Mouse (Mus musculus) layer of hippocampus, adult 11-12 months (tissue): Measurements from ENCODE around the gene Ankrd7.
"Not testable (repeated sequence)": the region's sequence is repeated elsewhere in the genome, so short reads cannot be mapped to it uniquely, and the experiment has no call there.

ENCODE experiments used
- DNase-seq: peaks from one replicate; pipeline ENCODE4 v3.0.0; 2022; ENCODE audit warnings: low spot score

The Ankrd7 gene

DNA sequence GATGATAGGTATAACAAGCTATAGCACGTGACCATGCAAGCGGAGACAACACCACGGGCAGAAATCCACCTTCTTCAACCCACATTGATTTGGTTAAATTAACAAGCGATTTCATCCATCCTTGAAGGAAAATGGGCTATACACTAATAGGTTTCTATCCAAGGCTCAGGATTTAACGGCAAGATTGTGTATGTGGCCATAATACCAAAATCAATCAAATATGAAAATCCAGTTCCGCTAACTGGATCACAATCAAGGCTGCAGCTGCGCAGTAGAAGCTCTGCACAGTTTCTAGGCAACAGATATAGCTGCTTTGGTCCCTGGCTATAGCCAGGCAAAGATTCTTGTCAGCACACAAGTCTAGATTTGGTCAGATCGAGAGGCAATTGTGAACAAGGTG, at the start of gene Ankrd7:
Ankrd7 (plus strand) TSS at position 301 of the 400 bp plus-strand sequence.
- no peak for DNase-seq

DNA sequence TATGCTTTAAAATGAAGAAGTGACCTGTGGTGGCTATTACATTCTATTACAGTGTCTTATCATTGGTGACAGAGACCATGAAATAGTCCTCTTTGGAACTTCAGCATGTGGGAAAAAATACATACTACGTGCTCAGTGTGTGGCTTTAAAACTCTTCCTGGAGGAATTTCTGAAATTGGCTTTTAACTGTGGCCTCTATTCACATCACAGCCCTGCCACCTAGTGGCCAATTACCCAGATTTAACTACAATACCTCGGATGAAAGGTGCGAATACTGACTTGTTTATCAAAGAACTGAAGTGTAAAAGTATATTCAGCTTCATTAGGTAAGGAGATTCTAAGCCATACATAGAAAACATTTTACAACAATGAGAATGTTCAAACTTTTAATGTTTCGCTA, 46.8 kb upstream of the Ankrd7 start:
- DNase-seq, result peak; percentile 87

DNA sequence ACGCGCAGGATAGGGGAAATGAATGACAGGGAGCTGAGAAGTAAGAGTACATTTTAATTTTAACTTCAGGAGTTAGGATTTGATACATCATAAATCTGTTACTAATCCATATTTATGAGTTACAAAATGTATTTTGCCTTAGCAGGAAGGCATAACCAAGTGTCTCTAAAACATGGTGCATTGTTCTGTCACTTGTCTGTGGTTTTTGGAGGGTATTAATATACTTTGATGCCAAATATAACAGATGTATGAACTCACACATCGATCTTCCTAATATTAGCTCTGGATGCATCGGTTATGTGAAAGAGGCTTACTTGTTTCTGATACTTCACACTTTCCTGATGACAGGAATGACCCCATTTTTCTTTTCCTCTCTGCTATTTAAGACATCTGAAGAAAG, 45.9 kb upstream of the Ankrd7 start:
- DNase-seq, result no peak

DNA sequence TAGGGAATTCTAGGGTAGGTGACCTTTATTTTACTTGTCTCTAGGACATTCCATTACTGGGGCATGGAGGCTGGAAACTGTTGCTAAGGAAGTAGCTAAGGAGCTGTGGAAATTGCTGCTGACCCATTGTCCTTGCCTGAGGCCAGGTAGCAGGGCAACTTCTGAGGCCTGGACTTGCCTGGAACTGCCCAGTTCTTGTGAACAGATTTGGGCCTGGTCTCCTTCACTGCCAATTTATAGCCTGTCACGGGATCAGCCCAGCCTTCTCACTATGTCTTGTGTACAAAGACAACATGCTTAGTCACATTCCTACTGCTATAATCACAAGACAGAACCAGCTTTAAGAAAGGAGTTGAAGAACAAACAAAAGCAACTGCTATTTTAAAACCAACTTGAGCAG, 43.3 kb upstream of the Ankrd7 start:
- DNase-seq, result no peak

DNA sequence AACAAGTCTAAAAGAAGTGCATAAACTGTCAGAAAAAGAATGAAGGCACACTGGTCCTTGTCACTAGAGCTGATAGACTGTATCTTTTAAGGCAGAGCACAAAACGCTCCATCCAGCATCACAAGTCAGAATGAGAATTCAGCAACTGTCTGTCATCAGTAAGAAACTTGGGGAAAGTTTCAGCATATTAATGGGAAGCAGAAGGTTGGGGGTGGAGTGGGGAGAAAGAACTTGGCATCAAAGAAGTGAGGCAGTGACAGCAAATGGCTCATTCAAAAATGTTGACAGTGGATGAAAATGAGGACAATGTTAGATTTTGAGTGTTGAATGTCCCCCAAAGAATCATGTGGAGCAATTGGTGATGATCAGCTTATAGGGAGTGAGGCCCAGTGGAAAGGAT, 33.2 kb upstream of the Ankrd7 start:
- peak; percentile 45 for DNase-seq

DNA sequence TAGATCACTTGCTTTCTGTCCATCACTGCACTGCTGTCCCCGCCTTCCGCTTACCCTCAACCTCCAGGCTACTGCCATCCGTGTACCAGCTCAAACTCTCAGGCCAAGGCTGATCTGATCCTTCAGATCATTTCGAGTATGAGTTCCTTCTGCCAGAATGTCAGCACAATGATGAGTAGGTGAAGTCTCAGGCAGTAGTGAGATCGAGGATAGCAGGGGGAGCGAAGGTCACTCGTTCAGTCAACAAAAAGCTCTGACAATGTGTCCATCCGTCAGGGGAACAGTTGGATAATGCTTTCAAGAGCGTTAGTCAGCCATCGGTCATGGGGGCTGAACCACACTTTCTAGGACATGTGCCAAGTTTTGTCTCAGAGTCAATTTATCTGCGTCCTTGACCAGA, 21.6 kb upstream of the Ankrd7 start:
- DNase-seq, result not testable (repeated sequence)

DNA sequence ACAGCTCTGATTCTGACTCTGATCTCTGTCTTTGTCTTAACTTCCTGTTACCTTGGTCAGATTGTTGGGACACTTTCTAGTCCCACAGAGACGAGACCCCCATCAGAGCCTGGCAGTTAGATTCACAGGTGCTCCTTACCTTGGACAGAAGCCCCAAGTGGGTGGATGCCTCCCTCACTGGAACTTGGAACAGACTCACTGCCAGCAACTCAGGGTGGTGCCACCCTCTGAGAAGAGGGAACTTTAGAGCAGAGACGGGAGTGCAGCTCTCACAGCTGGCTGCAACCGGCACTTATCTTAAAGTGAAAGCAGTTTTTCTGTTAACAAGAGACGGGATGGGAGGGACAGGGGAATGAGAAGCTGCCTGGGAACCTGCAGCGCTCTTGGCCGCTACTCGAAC, 20.5 kb upstream of the Ankrd7 start:
- not testable (repeated sequence) for DNase-seq

DNA sequence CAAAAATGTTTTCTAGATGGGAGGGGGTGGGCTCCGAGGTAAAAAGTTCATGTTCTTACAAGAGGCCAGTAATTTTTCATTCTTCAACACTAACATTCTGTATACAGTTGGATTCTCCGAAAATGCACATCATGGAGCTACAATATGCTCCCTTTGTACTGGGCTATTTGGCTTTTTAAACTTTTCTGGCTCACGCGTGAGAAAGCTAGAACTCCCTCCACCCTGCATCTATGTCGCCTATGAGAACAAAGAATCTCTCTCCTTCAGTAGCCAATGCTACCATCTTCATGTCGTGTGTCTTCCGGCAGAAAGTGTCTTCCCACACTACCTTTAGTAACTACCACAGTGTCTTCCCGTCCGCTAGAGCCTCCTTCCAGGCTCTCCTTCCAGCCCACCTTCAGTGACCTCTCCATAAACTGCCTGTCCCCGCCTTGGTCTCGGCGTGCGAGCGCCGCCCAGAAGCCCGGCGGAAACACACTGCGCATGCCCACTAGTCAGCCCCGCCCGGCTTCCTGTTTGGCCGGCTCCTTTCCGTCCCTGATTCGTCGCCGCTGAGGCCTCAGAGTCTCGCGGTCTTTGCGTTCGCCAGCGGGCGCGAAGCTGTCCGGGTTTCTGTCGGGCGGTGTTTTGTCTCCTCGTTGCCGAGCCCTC, 17.9 kb upstream of the Ankrd7 start, which contains the start of gene Lsm8:
Lsm8 (plus strand) TSS at position 529 of the 651 bp plus-strand sequence.
- DNase-seq, result peak; percentile 96

DNA sequence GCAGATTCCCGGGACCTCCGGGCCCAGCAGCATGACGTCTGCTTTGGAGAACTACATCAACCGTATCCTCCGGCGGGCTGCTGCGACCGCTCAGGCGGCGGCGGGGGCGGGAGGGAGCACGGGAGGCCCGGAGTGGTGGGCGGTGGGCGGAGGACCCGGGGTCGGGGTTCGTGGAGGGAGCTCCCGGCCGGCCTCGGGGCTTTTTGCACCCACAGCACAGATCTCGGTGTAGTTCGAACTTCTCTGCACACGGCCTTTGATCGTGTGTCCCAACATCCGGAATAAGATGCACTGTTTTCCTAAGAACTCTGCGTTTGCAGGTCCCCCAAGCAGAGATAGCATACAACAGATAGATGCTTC, 17.4 kb upstream of the Ankrd7 start:
- DNase-seq, result no peak

DNA sequence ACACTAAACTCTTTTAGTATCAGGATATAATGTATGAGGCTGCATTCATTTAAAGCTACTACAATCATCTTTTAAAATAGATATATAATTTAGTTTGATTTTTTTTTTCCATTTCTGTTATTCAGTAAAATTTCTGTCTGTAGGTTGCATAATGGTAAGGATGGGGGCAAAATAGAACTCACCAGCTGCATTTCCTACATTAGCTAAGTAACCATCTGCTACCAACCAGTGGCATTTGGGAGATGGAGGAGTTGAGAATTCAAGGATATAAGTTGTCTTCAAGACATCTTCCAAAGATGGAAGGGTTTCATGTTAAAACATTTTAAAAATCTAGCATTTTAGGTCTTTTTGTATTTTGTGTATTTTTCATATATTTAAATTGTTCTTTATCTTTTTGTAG, 10.8 kb upstream of the Ankrd7 start:
- no peak for DNase-seq

DNA sequence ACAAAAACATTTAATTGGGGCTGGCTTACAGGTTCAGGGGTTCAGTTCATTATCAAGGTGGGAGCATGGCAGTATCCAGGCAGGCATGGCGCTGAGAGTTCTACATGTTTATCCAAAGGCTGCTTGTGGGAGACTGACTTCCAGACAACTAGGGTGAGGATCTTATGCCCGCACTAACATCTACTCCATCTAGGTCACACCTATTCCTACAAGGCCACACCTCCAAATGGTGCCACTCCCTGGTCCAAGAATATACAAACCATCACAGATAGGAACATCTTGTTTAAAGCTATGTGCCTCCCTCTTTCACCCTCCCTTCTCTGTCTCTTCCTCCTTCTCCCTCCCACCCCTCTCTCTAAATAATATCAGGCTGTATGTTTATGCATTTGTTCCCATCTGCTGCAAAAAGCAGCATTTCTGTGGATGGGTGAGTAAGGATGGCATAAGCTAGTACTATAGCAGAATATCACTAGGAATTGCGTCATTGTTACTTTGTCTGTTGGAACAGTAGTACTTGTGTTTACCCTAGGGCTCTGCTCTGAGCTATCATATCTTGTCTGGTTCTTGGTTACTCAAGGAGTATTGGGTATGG, 9.5 kb upstream of the Ankrd7 start:
- no peak for DNase-seq

DNA sequence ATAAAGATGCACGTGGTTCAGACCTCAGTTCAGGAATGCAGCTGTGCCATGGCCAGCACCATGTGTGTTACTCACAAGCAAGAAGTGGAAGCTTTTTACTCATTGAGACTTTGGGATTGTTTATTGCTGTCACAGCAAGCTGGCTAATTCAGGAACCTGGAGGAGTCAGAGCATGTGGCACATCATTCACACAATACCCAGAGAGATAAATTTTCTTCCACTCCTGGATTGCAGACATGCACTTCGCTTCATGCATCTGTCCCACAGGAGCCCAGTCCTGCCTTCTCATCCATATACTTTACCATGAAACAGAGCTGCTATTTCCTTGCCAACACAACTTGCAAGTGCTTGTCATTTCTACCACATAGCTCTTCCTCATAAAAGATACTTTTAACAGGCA, 22.9 kb downstream of the Ankrd7 start:
- DNase-seq, result no peak

DNA sequence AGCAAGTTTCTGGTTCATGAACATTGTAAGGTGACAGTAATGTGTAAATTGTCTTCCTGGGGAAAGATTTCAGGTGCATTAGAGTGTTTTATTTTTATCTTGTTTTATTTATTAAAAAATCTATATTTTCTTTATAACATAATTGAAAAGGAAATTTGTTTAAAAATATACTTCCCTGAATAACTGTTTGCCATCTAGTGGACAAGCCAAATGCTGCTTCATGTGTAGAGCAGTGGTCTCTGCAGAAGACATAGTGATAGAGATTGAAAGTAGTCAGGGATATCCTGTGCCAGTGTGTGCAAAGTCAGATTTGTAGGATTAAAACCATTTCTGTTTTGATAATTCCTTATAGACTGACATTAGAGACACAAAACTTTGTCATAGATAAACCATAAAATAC, 28.0 kb downstream of the Ankrd7 start:
- no peak for DNase-seq

DNA sequence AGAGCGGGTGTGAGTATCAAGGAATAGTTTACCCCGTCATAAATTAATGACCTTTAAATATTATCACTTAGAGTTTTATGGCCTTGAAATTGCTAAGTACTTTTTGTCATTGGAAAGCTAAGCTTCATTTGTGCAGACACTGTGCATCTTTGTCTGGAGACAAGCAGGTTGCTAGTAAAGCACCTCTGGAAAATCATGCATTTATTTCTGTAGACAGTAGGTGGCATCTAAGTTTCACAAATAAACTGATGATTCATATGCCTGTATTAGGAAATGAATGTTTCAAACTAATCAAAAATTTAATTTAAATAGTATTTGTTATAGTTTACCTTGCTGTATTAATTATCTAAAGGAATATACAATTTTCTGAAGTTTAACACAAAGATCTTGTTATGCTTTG, 41.1 kb downstream of the Ankrd7 start:
- no peak for DNase-seq

DNA sequence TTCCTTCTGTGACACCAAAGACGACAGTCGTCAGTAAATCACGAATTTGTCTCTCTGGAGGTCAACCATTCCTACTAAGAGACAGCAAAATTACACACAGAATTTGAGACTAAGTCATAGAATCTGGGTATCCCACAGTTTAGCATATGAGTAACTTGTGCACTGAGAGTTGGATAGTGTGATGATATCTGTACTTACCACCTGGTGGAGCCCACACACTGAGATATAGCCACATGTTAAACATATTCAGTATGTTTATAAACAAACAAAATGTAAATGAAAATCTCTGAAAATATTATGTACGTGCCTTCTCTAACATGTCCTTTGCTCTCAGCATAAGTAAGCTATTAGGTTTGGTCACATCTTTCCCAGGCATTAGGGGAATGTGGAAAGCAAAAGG, 47.1 kb downstream of the Ankrd7 start:
- no peak for DNase-seq

DNA sequence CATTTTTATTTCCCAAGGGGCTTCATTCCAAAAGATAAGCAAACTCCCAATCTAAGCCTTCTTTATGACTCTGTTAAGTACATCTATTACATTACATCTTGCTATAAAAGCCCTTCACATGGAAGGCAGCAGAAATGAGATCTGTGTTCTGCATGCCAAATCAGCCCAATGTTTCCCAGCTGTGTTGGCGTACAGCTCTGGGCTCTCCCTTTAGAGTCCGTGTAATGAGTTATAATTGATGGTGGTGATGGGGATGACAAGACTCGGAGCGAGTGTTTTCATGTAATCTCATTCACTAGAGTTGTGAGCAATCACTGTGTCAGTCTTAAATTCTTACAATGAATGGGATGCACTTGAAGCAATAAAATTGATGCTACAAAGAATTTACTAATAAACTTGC, 49.9 kb downstream of the Ankrd7 start:
- DNase-seq, result no peak

DNA sequence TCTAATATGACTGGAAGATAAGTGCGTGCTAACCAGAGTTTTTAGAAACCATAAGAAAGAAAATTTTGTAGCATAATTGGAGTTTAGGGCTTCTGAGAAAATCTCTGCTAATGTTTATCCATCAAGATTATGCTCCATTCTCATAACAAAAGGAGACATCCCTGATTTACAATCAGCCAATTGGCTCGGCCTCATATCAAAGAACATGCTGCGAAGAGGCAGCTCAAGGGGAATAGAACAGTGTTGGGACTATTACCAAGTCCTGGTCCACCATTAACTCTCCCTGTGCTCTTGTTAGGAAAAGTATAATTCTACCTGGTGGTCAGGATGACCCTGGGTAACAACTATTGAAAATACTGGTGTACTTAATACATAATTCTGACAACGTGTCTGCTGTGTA, 50.4 kb downstream of the Ankrd7 start:
- DNase-seq, result no peak
